Mouse (Mus musculus): ENCODE measurements at regions not wholly inside any gene's neighbourhood (a gene's known extent, or its start where the extent isn't known, plus 50 kb on each side); places are given as distances from the start of the nearest gene placed in this dataset.

- no peak overlapping the region for H3K27ac ChIP-seq (ENCODE audit: low read length)
- 43% methylated on average over 6 of the region's 6 CpGs for WGBS
These were observed 235.4 kb upstream of the 4931429L15Rik start for GRCm38 (mm10) chr9:46555156-46555555.

GRCm38 (mm10) chr9:46554586-46555152, 234.9 kb upstream of the 4931429L15Rik start:
- Histone ChIP-seq H3K4me2 (ENCODE audit: low read depth, low read length) (no peak overlapping the region), H3K36me3 (ENCODE audit: control insufficient read depth, insufficient read depth) (no peaks in the 10 kb centered on the region), H3K9me3 (replicated peaks; ENCODE audit: control insufficient read depth, low read length) (no peaks in the 10 kb centered on the region), H3K27me3 (ENCODE audit: control insufficient read depth, insufficient read depth, low read length) (peaks cover 6% of the 10 kb centered on the region; the same call in 1 of the 2 replicates), H3K9ac (ENCODE audit: low read length) (no peak overlapping the region), H3K27ac (ENCODE audit: low read length) (no peak overlapping the region), H3K4me3 (ENCODE audit: low read length) (no peak overlapping the region), H3K4me1 (ENCODE audit: control insufficient read depth, insufficient read depth, low read length) (no peaks in the 10 kb centered on the region)
- 52% methylated on average over 6 of the region's 6 CpGs for WGBS
- no peak for ATAC-seq (replicated peaks; ENCODE audit: extremely low read depth, insufficient read depth, low FRiP score)

More at GRCm38 (mm10) chr9:46555156-46555555, 235.4 kb upstream of the 4931429L15Rik start:
- Histone ChIP-seq H3K27me3 (ENCODE audit: control insufficient read depth, insufficient read depth, low read length) (peaks cover 6% of the 10 kb centered on the region; the same call in 1 of the 2 replicates), H3K9ac (ENCODE audit: low read length) (no peak overlapping the region), H3K4me2 (ENCODE audit: low read depth, low read length) (no peak overlapping the region), H3K36me3 (ENCODE audit: control insufficient read depth, insufficient read depth) (no peaks in the 10 kb centered on the region), H3K9me3 (replicated peaks; ENCODE audit: control insufficient read depth, low read length) (no peaks in the 10 kb centered on the region), H3K4me3 (ENCODE audit: low read length) (no peak overlapping the region), H3K4me1 (ENCODE audit: control insufficient read depth, insufficient read depth, low read length) (no peaks in the 10 kb centered on the region)
- no peak for ATAC-seq (replicated peaks; ENCODE audit: extremely low read depth, insufficient read depth, low FRiP score)

DNA sequence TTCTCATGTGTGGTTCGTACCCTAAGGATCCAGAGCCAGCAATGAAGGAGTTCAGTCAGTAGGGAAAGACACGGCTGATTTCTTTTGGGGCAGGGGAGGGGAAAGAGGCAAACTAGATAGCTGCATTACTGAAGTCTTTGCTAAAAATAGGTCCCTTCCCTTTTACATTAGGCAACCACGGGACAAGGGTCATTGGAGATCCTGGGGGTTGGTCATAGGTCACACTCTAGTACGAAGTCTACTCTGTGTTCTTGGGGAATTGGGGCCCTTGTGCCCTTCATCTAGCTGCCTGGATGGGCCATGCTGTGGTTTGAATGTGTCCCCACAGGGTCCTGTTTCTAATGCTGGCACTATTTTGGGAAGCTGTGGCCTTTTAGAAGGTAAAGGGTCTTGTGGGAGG, 229.6 kb upstream of the 4931429L15Rik start:
- H3K36me3 ChIP-seq (ENCODE audit: control insufficient read depth, insufficient read depth) = no peaks in the 10 kb centered on the region
- H3K27ac ChIP-seq (ENCODE audit: low read length) = no peak overlapping the region
- ATAC-seq (replicated peaks; ENCODE audit: extremely low read depth, insufficient read depth, low FRiP score) = no peak
- H3K27me3 ChIP-seq (ENCODE audit: control insufficient read depth, insufficient read depth, low read length) = peaks cover 6% of the 10 kb centered on the region; the same call in 1 of the 2 replicates
- H3K4me3 ChIP-seq (ENCODE audit: low read length) = no peak overlapping the region
- H3K9ac ChIP-seq (ENCODE audit: low read length) = no peak overlapping the region
- no peaks in the 10 kb centered on the region for H3K4me1 ChIP-seq (ENCODE audit: control insufficient read depth, insufficient read depth, low read length)
- no peaks in the 10 kb centered on the region; the same call in 1 of the 2 replicates for H3K9me3 ChIP-seq (replicated peaks; ENCODE audit: control insufficient read depth, low read length)
- no peak overlapping the region for H3K4me2 ChIP-seq (ENCODE audit: low read depth, low read length)
- 60% methylated on average over 4 of the region's 4 CpGs for WGBS

DNA sequence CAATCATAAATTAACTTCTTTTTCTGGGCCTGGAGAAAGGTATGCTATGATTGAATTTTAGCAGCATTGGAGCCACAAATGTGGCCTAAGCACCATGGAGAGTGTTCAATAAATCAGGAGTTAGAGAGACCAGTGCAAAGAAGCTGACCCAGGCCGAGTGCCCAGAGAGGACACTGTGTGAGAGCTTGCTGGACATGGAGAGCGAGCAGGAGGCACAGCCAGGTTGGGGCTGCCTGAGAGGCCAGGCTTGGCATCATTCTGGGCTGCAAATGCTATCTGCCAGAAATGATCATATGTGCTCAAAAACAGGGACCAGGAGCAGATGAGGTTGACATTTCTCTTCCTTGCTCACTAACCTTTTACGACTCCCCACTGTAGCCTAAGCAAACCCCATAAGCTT, 224.5 kb upstream of the 4931429L15Rik start:
- no peaks in the 10 kb centered on the region for H3K27me3 ChIP-seq (ENCODE audit: control insufficient read depth, insufficient read depth, low read length)
- H3K9ac ChIP-seq (ENCODE audit: low read length) = no peak overlapping the region
- WGBS = 73% methylated on average over 3 of the region's 3 CpGs
- no peak overlapping the region for H3K27ac ChIP-seq (ENCODE audit: low read length)
- no peaks in the 10 kb centered on the region for H3K4me1 ChIP-seq (ENCODE audit: control insufficient read depth, insufficient read depth, low read length)
- no peaks in the 10 kb centered on the region; the same call in 1 of the 2 replicates for H3K9me3 ChIP-seq (replicated peaks; ENCODE audit: control insufficient read depth, low read length)
- H3K36me3 ChIP-seq (ENCODE audit: control insufficient read depth, insufficient read depth) = no peaks in the 10 kb centered on the region
- ATAC-seq (replicated peaks; ENCODE audit: extremely low read depth, insufficient read depth, low FRiP score) = no peak
- no peak overlapping the region for H3K4me2 ChIP-seq (ENCODE audit: low read depth, low read length)
- H3K4me3 ChIP-seq (ENCODE audit: low read length) = no peak overlapping the region

GRCm38 (mm10) chr9:46541001-46541400, 221.2 kb upstream of the 4931429L15Rik start:
- no peaks in the 10 kb centered on the region for H3K27me3 ChIP-seq (ENCODE audit: control insufficient read depth, insufficient read depth, low read length)
- ATAC-seq (replicated peaks; ENCODE audit: extremely low read depth, insufficient read depth, low FRiP score) = no peak
- H3K4me2 ChIP-seq (ENCODE audit: low read depth, low read length) = no peak overlapping the region
- H3K36me3 ChIP-seq (ENCODE audit: control insufficient read depth, insufficient read depth) = no peaks in the 10 kb centered on the region
- no peak overlapping the region for H3K9ac ChIP-seq (ENCODE audit: low read length)
- H3K9me3 ChIP-seq (replicated peaks; ENCODE audit: control insufficient read depth, low read length) = no peaks in the 10 kb centered on the region
- H3K4me1 ChIP-seq (ENCODE audit: control insufficient read depth, insufficient read depth, low read length) = no peaks in the 10 kb centered on the region
- H3K27ac ChIP-seq (ENCODE audit: low read length) = no peak overlapping the region
- no peak overlapping the region for H3K4me3 ChIP-seq (ENCODE audit: low read length)
- 43% methylated on average over 2 of the region's 2 CpGs for WGBS

DNA sequence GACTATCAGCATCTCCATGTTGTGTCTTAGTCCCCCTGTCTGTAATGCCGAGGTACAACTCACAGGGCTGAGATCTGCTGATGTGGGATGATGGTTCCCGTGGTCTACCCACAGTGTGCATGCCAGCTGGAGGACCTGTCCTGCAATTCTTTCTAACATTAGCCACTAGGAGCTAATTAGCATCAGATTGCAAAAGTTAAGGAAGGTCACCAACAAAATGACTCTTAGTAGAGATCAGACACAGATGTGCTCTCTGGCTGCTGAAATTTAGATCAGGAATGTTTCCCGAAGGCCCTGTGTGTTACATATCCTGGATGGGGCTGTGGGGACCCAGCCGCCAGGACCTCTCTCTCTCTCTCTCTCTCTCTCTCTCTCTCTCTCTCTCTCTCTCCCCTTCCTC, 218.8 kb upstream of the 4931429L15Rik start:
- WGBS = 70% methylated on average over 4 of the region's 4 CpGs
- no peak for ATAC-seq (replicated peaks; ENCODE audit: extremely low read depth, insufficient read depth, low FRiP score)
- H3K4me3 ChIP-seq (ENCODE audit: low read length) = no peak overlapping the region
- no peak overlapping the region for H3K4me2 ChIP-seq (ENCODE audit: low read depth, low read length)
- no peaks in the 10 kb centered on the region for H3K4me1 ChIP-seq (ENCODE audit: control insufficient read depth, insufficient read depth, low read length)
- no peaks in the 10 kb centered on the region for H3K36me3 ChIP-seq (ENCODE audit: control insufficient read depth, insufficient read depth)
- H3K27me3 ChIP-seq (ENCODE audit: control insufficient read depth, insufficient read depth, low read length) = no peaks in the 10 kb centered on the region
- H3K9me3 ChIP-seq (replicated peaks; ENCODE audit: control insufficient read depth, low read length) = no peaks in the 10 kb centered on the region
- no peak overlapping the region for H3K27ac ChIP-seq (ENCODE audit: low read length)
- no peak overlapping the region for H3K9ac ChIP-seq (ENCODE audit: low read length)

DNA sequence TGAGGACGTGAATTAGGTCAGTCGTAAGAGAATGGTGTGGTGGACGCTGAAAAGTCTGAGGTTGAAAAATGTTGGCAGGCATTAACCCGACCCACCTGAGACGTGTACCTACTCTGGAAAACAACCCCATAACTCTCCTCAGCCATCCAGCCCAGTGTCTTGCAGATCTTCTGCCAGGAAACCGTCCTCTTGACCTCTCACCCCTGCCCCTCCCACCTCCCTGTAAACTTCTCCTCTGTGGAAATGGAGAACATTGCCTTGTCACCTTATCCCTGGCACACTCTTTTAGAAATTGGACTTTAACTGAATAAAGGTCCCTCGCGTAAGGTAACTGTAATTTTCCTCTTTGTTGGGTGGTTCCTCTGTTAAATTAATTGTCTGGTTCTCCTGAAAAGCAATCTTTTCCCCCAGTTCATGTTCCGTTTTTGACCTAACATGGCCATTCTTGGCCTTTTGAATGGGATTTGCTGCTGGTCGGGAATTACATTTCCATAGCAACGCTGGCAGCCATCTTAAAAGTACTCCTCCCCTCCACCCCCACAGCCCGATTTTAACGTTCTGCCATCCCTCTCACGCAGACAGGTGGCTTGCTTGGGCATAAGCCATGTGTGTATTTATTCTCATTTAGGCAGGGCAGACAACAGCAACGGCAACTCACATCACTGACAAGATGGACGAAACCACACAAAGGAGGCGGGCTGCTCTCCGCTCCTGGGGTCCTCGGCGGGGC, 196.8 kb upstream of the 4931429L15Rik start:
- Histone ChIP-seq H3K9me3 (replicated peaks; ENCODE audit: control insufficient read depth, low read length) (peaks cover 4% of the 10 kb centered on the region), H3K36me3 (ENCODE audit: control insufficient read depth, insufficient read depth) (no peaks in the 10 kb centered on the region), H3K27ac (ENCODE audit: low read length) (no peak overlapping the region), H3K9ac (ENCODE audit: low read length) (no peak overlapping the region), H3K27me3 (ENCODE audit: control insufficient read depth, insufficient read depth, low read length) (no peaks in the 10 kb centered on the region), H3K4me2 (ENCODE audit: low read depth, low read length) (no peak overlapping the region), H3K4me1 (ENCODE audit: control insufficient read depth, insufficient read depth, low read length) (no peaks in the 10 kb centered on the region), H3K4me3 (ENCODE audit: low read length) (no peak overlapping the region)
- 81% methylated on average over 20 of the region's 20 CpGs for WGBS
- ATAC-seq (replicated peaks; ENCODE audit: extremely low read depth, insufficient read depth, low FRiP score) = no peak

- no peak overlapping the region for H3K4me2 ChIP-seq (ENCODE audit: low read depth, low read length)
- no peak overlapping the region for H3K4me3 ChIP-seq (ENCODE audit: low read length)
- H3K27ac ChIP-seq (ENCODE audit: low read length) = no peak overlapping the region
- H3K27me3 ChIP-seq (ENCODE audit: control insufficient read depth, insufficient read depth, low read length) = no peaks in the 10 kb centered on the region
- H3K9me3 ChIP-seq (replicated peaks; ENCODE audit: control insufficient read depth, low read length) = peaks cover 4% of the 10 kb centered on the region
- no peaks in the 10 kb centered on the region for H3K36me3 ChIP-seq (ENCODE audit: control insufficient read depth, insufficient read depth)
- WGBS = 50% methylated on average over 6 of the region's 6 CpGs
- no peak for ATAC-seq (replicated peaks; ENCODE audit: extremely low read depth, insufficient read depth, low FRiP score)
- no peak overlapping the region for H3K9ac ChIP-seq (ENCODE audit: low read length)
- H3K4me1 ChIP-seq (ENCODE audit: control insufficient read depth, insufficient read depth, low read length) = no peaks in the 10 kb centered on the region
These were observed 192.7 kb upstream of the 4931429L15Rik start for GRCm38 (mm10) chr9:46512276-46513051.

DNA sequence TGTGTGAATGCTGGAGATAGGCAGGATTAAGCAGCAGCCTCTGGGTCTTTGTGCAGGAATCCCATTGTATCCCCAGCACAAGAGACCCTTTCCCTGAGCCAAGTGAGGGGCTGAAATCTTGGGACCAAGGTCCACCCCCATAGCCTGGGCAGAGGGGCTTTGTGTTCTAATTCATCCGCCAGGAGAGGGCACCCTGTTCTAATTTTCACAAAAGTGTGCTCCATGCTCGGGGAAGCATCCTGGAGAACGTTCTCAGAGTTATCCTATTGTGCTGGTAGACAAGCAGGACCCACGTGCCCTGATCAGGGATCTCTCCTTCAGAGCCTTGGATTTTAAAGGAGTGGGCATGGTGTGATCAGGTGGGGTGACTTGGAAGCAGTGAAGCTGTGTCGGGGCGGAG, 191.5 kb upstream of the 4931429L15Rik start:
- H3K9me3 ChIP-seq (replicated peaks; ENCODE audit: control insufficient read depth, low read length) = peaks cover 4% of the 10 kb centered on the region
- no peak for ATAC-seq (replicated peaks; ENCODE audit: extremely low read depth, insufficient read depth, low FRiP score)
- WGBS = 50% methylated on average over 6 of the region's 6 CpGs
- no peaks in the 10 kb centered on the region for H3K36me3 ChIP-seq (ENCODE audit: control insufficient read depth, insufficient read depth)
- no peak overlapping the region for H3K4me2 ChIP-seq (ENCODE audit: low read depth, low read length)
- H3K4me3 ChIP-seq (ENCODE audit: low read length) = no peak overlapping the region
- H3K4me1 ChIP-seq (ENCODE audit: control insufficient read depth, insufficient read depth, low read length) = no peaks in the 10 kb centered on the region
- no peaks in the 10 kb centered on the region for H3K27me3 ChIP-seq (ENCODE audit: control insufficient read depth, insufficient read depth, low read length)
- no peak overlapping the region for H3K27ac ChIP-seq (ENCODE audit: low read length)
- H3K9ac ChIP-seq (ENCODE audit: low read length) = no peak overlapping the region
